Mouse (Mus musculus) brain, adult 10 weeks (tissue): ENCODE measurements around the gene Laptm4a. TPM values are rescaled to one million over a fixed set of nuclear protein-coding genes. Genes with fewer than 3 reads are reported as not detected.

Experiments used
- polyA plus RNA-seq: library from polyadenylated mRNA; stranded (reverse); fragments of 350-450 nt; fragmentation: Illumina TruSeq; extraction: RNeasy Lipid Tissue Mini Kit (QIAGEN cat#74804); gene quantifications from one replicate; pipeline ENCODE4 v1.2.3, GENCODE M21; 2015; ENCODE audit warnings: low read depth, low replicate concordance

The Laptm4a gene
- polyA plus RNA-seq = 306 TPM

DNA sequence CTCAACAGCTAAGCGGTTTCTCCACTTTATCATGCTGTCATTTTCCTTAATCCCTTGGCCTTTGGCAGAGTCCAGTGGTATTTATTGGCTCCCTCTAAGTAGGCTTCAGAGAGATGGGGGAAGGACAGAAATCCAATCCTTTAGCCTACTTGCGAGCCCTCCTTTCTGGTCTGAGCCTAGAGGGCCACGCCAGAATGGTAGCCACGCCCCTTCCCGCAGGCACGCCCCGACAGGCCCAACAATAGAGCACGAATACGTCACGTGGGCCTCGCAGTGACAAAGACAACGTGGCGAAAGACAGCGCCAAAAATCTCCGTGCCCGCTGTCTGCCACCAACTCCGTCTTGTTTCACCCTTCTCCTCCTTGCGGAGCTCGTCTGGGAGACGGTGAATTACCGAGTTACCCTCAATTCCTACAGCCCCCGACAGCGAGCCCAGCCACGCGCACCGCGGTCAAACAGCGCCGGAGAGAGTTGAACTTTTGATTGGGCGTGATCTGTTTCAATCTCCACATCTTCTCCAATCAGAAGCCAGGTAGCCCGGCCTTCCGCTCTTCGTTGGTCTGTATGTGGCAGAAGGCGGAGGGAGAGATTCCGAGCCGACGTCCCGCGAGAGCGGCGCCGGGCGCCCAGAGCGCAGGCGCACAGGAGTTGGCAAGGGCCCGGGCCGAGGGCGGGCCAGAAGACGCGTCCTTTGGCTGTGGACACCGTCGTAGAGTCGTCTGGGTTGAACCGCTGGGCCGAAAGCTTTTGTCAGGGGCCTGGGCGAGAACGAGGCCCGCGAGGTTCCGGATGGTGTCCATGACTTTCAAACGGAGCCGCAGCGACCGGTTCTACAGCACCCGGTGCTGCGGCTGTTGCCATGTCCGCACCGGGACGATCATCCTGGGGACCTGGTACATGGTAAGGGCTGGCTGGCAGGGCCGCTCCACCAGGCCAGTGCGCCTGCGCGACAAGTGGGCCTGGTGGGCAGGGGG is at the start of gene Laptm4a:
Gene Laptm4a, plus strand, starts transcription at position 271 of the 975 bp plus-strand sequence.

GRCm38 (mm10) chr12:8947714-8948464 is 26.4 kb downstream of the Laptm4a start, which contains the start of gene Matn3:
Gene Matn3, plus strand, starts transcription at chr12:8947929.

GRCm38 (mm10) chr12:8973820-8974465 is 52.5 kb downstream of the Laptm4a start, which contains the start of gene Wdr35:
Gene Wdr35, plus strand, starts transcription at chr12:8973892.

Other genes with a start within 250 kb of the Laptm4a start
- 100 TPM for gene Pum2, start 247.5 kb upstream of the Laptm4a start, polyA plus RNA-seq
- 1.2 TPM for gene Sdc1, start 150.3 kb upstream of the Laptm4a start, polyA plus RNA-seq
- gene Matn3, start 26.3 kb downstream of the Laptm4a start, polyA plus RNA-seq = not detected
- gene Wdr35, start 52.2 kb downstream of the Laptm4a start, polyA plus RNA-seq = 22.7 TPM
- gene Ttc32, start 108.3 kb downstream of the Laptm4a start, polyA plus RNA-seq = 6.7 TPM